ENCODE assay signal across 8 mouse cellular contexts in the genomic region with DNA sequence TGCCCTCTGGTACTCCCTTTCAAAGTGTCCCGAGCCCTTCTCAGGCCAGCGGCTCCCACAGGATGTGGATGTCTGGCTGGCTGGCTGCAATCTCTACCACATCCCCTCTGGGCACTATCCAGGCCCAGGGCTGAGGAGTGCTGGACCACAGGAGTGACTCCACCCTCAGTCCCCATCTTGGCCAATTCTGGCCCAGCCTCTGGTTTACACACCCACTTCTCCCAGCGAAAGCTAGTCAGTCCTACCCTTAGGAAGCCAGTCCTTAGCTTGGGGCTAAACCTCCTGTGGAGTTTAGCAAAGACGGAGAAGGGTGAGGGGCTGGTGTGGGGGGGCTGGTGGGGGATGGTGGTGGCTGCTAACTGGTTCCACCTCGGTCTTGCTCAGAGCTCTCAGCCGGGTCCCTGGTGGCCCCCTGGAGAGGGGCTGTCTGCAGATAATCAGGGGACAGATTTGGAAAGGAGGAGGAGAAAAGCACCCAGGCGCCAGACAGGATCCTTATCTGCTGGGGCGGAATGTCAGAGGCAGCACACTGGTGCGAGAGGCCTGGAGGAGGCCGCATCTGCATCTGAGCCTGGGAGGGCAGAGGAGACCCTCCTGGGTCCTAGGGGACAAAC. TPM values are rescaled to one million over a fixed set of nuclear protein-coding genes. Genes with fewer than 3 reads are reported as not detected.
DNase-seq lines count a peak whose midpoint lies in the region; ATAC-seq and TF ChIP-seq lines count a peak whose summit lies in the region.

No protein-coding gene starts in this region.

- no peaks in the 10 kb centered on the region for H3K36me3 ChIP-seq in hindbrain, embryonic 11.5 days (ENCODE audit: control insufficient read depth, insufficient read depth, low read length)
- no peaks in the 10 kb centered on the region for H3K36me3 ChIP-seq in hindbrain, embryonic 14.5 days (replicated peaks; ENCODE audit: control insufficient read depth, insufficient read depth)
- no peaks in the 10 kb centered on the region for H3K36me3 ChIP-seq in heart, postnatal 0 days (replicated peaks; ENCODE audit: control insufficient read depth, insufficient read depth, low read length)

- H3K4me3 ChIP-seq in hindbrain, embryonic 11.5 days (ENCODE audit: low read depth, low read length): no peak overlapping the region
- H3K4me3 ChIP-seq in hindbrain, embryonic 14.5 days (replicated peaks; ENCODE audit: low read length): no peak overlapping the region
- no peak overlapping the region for H3K4me3 ChIP-seq in heart, postnatal 0 days (ENCODE audit: low read depth, low read length)

- no peaks in the 10 kb centered on the region for H3K9me3 ChIP-seq in hindbrain, embryonic 11.5 days (ENCODE audit: control insufficient read depth, low read length)
- no peaks in the 10 kb centered on the region for H3K9me3 ChIP-seq in hindbrain, embryonic 14.5 days (ENCODE audit: control insufficient read depth, low read length)
- H3K9me3 ChIP-seq in heart, postnatal 0 days (replicated peaks; ENCODE audit: control insufficient read depth, low read length): no peaks in the 10 kb centered on the region

- peak; percentile 45 for ATAC-seq in hindbrain, embryonic 11.5 days (ENCODE audit: low FRiP score)
- no peak for ATAC-seq in hindbrain, embryonic 14.5 days (ENCODE audit: low FRiP score)
- ATAC-seq in heart, postnatal 0 days (ENCODE audit: insufficient read depth, low read depth): peak; percentile 22

- no peak overlapping the region for H3K4me2 ChIP-seq in hindbrain, embryonic 11.5 days (replicated peaks; ENCODE audit: low read depth, low read length)
- H3K4me2 ChIP-seq in hindbrain, embryonic 14.5 days (replicated peaks): no peak overlapping the region
- peak overlapping the region; percentile 19; the same call in 1 of the 2 replicates for H3K4me2 ChIP-seq in heart, postnatal 0 days (ENCODE audit: low read depth, low read length)

- H3K9ac ChIP-seq in hindbrain, embryonic 11.5 days (ENCODE audit: low read depth, low read length): no peak overlapping the region
- H3K9ac ChIP-seq in hindbrain, embryonic 14.5 days: no peak overlapping the region
- H3K9ac ChIP-seq in heart, postnatal 0 days (replicated peaks; ENCODE audit: low read depth, low read length): no peak overlapping the region

- TF ChIP-seq CTCF in heart, postnatal 0 days (IDR thresholded peaks at IDR 0.05; ENCODE audit: low read depth): no peak

- intact Hi-C loops in left cerebral cortex, postnatal 14 days (cut with DNase I): no loop called here

- peaks cover 17% of the 10 kb centered on the region for H3K27me3 ChIP-seq in hindbrain, embryonic 11.5 days (ENCODE audit: control insufficient read depth, insufficient read depth, low read length)
- H3K27me3 ChIP-seq in hindbrain, embryonic 14.5 days (ENCODE audit: control insufficient read depth, insufficient read depth, low read length): peaks cover 34% of the 10 kb centered on the region
- H3K27me3 ChIP-seq in heart, postnatal 0 days (ENCODE audit: control insufficient read depth, insufficient read depth, low read length): no peaks in the 10 kb centered on the region

- DNase-seq in hindbrain, embryonic 11.5 days (ENCODE audit: low spot score): no peak
- no peak for DNase-seq in hindbrain, embryonic 14.5 days (ENCODE audit: low spot score)
- DNase-seq in Muller cell, postnatal 12 days (ENCODE audit: inconsistent ontology term): peak; percentile 84
- peak; percentile 52 for DNase-seq in heart, postnatal 0 days (ENCODE audit: low spot score)
- peak; percentile 52 for DNase-seq in lung, postnatal 36 days
- DNase-seq in layer of hippocampus, postnatal 36 days: no peak
- DNase-seq in cerebellum, adult 9-11 months: no peak
- DNase-seq in left cerebral cortex, postnatal 14 days (ENCODE audit: low spot score in 2 of 2): no peak

- peak overlapping the region; percentile 25 for H3K27ac ChIP-seq in hindbrain, embryonic 11.5 days (ENCODE audit: low read depth, low read length)
- H3K27ac ChIP-seq in hindbrain, embryonic 14.5 days: no peak overlapping the region
- peak overlapping the region; percentile 92 for H3K27ac ChIP-seq in heart, postnatal 0 days (ENCODE audit: low read depth)

- TF ChIP-seq EP300 in heart, postnatal 0 days (IDR thresholded peaks at IDR 0.05; ENCODE audit: low read depth): 0 out of 2 replicates have a peak, but pooled peaks have one; percentile 21

- peaks cover 18% of the 10 kb centered on the region for H3K4me1 ChIP-seq in hindbrain, embryonic 11.5 days (replicated peaks; ENCODE audit: control insufficient read depth, insufficient read depth, low read length)
- H3K4me1 ChIP-seq in hindbrain, embryonic 14.5 days (replicated peaks; ENCODE audit: control insufficient read depth, insufficient read depth, low read length): peaks cover 38% of the 10 kb centered on the region
- H3K4me1 ChIP-seq in heart, postnatal 0 days (ENCODE audit: control insufficient read depth, insufficient read depth): peaks cover 80% of the 10 kb centered on the region

- 10% methylated on average over 10 of the region's 10 CpGs for WGBS in hindbrain, embryonic 11.5 days
- 16% methylated on average over 10 of the region's 10 CpGs for WGBS in hindbrain, embryonic 14.5 days
- 9% methylated on average over 10 of the region's 10 CpGs for WGBS in heart, postnatal 0 days

RNA-seq across cellular contexts. Expression of gene Unc5b, which starts 16.8 kb away (rescaled TPM):
- 2.3 TPM in 2 replicates for polyA plus RNA-seq in hindbrain, embryonic 11.5 days (2014; fragmentation: Nextera tagmentation; extraction: Ambion mirVana)
- 2.8 and 2.9 TPM in 2 replicates for polyA plus RNA-seq in hindbrain, embryonic 14.5 days (2014; fragmentation: Nextera tagmentation; extraction: Ambion mirVana)
- 50.5 and 63.2 TPM in 2 replicates for total RNA-seq in heart, postnatal 0 days (2014; rRNA removed; ENCODE audit: low replicate concordance)
- polyA plus RNA-seq in heart, postnatal 0 days (2015; fragmentation: Nextera tagmentation; extraction: Ambion mirVana): 4.9 and 5.0 TPM in 2 replicates
- 10 to 100 TPM; 14.0 to 14.1 TPM for total RNA-seq in layer of hippocampus, postnatal 36 days (2021)
- 10 to 100 TPM in 1 of 2 experiments, 1 to 10 TPM in 1; 7.6 to 12.3 TPM for total RNA-seq in left cerebral cortex, postnatal 14 days (2021)

Comparison
In these comparisons a context has a peak if more than half of its experiments do, and no peak if none do; other contexts are left out.
1. DNase-seq: peak in Muller cell, postnatal 12 days (single experiment), heart, postnatal 0 days (single experiment) and lung, postnatal 36 days (single experiment); none in hindbrain, embryonic 11.5 days (single experiment), hindbrain, embryonic 14.5 days (single experiment), layer of hippocampus, postnatal 36 days (0 of 2), cerebellum, adult 9-11 months (single experiment) and left cerebral cortex, postnatal 14 days (0 of 2).